In the genomic region with DNA sequence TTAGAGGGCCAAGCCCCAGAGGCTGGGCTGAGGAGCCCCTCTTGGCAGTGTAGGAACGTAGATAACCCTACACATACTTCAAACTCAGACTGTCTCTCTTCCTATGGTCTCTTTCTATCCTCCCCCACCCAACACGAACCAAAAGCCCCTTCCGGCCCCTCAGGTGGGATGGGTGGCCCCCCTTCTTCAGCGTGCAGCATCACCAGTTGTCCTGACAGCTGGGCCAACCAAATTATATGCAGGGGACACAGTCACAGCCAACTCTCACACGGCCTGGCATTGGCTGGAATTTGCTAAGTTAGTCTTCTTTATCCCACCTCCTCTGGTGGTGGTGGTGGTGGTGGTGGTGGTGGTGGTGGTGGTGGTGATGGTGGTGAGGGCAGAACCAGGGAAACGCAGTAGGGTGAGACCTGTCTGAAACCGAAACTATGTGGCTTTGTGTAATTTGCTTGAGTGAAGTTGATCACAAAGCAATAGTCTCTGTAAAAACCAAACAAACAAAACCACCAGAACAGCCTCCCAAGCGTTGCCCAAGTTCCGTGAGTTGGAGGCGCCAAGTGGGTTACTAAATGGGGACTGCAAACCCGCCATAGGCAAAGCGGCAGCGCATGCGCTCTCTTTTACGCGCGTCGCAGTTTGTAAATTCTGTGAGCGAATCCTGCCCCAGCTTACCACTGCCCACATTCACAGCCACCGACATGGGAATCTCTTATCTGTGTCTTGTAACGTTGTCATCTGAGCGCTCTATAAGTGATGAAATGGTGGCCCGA, we compare ENCODE assay signal across 7 mouse cellular contexts. TPM values are rescaled to one million over a fixed set of nuclear protein-coding genes. Genes with fewer than 3 reads are reported as not detected.
DNase-seq lines count a peak whose midpoint lies in the region; ATAC-seq and TF ChIP-seq lines count a peak whose summit lies in the region.

No protein-coding gene starts in this region.

- peak overlapping the region; percentile 22; the same call in 1 of the 2 replicates for H3K4me3 ChIP-seq in spleen, adult 2 months (ENCODE audit: extremely low read depth, insufficient read depth, insufficient read length)
- H3K4me3 ChIP-seq in embryonic facial prominence, embryonic 15.5 days (replicated peaks), result peak overlapping the region; percentile 22; the same call in 1 of the 2 replicates
- peak overlapping the region; percentile 20 for H3K4me3 ChIP-seq in limb, embryonic 13.5 days
- H3K4me3 ChIP-seq in midbrain, postnatal 0 days (ENCODE audit: low read depth, low read length), result no peak overlapping the region

- no peaks in the 10 kb centered on the region for H3K27me3 ChIP-seq in spleen, adult 2 months (ENCODE audit: control insufficient read depth, insufficient read depth, low read length)
- H3K27me3 ChIP-seq in embryonic facial prominence, embryonic 15.5 days, result peaks cover 41% of the 10 kb centered on the region
- peaks cover 63% of the 10 kb centered on the region for H3K27me3 ChIP-seq in limb, embryonic 13.5 days
- H3K27me3 ChIP-seq in midbrain, postnatal 0 days (ENCODE audit: insufficient read depth, low read length), result peaks cover 7% of the 10 kb centered on the region

- H3K36me3 ChIP-seq in spleen, adult 2 months (ENCODE audit: control insufficient read depth, insufficient read depth, low read length), result no peaks in the 10 kb centered on the region
- H3K36me3 ChIP-seq in embryonic facial prominence, embryonic 15.5 days, result no peaks in the 10 kb centered on the region
- H3K36me3 ChIP-seq in limb, embryonic 13.5 days, result no peaks in the 10 kb centered on the region
- H3K36me3 ChIP-seq in midbrain, postnatal 0 days (ENCODE audit: insufficient read depth, low read length), result no peaks in the 10 kb centered on the region

- ATAC-seq in embryonic facial prominence, embryonic 15.5 days (ENCODE audit: insufficient number of reproducible peaks, low FRiP score, low TSS enrichment, low read depth), result no peak
- ATAC-seq in limb, embryonic 13.5 days (ENCODE audit: low FRiP score, low read depth), result no peak
- no peak for ATAC-seq in midbrain, postnatal 0 days (ENCODE audit: low FRiP score)

- H3K9ac ChIP-seq in embryonic facial prominence, embryonic 15.5 days, result no peak overlapping the region
- H3K9ac ChIP-seq in limb, embryonic 13.5 days, result no peak overlapping the region
- no peak overlapping the region for H3K9ac ChIP-seq in midbrain, postnatal 0 days (replicated peaks; ENCODE audit: low read length, poor library complexity, severe bottlenecking)

- H3K27ac ChIP-seq in spleen, adult 2 months (ENCODE audit: insufficient read depth, low read length), result peak overlapping the region; percentile 20
- H3K27ac ChIP-seq in embryonic facial prominence, embryonic 15.5 days (replicated peaks), result no peak overlapping the region
- H3K27ac ChIP-seq in limb, embryonic 13.5 days, result no peak overlapping the region
- no peak overlapping the region for H3K27ac ChIP-seq in midbrain, postnatal 0 days (ENCODE audit: low read depth, low read length)

- WGBS in spleen, adult 2 months, result 19% methylated on average over 23 of the region's 23 CpGs
- WGBS in embryonic facial prominence, embryonic 15.5 days, result 32% methylated on average over 23 of the region's 23 CpGs
- WGBS in limb, embryonic 13.5 days, result 25% methylated on average over 23 of the region's 23 CpGs
- WGBS in midbrain, postnatal 0 days, result 40% methylated on average over 23 of the region's 23 CpGs

- H3K4me2 ChIP-seq in embryonic facial prominence, embryonic 15.5 days (replicated peaks), result peak overlapping the region; percentile 39
- H3K4me2 ChIP-seq in limb, embryonic 13.5 days (replicated peaks), result peak overlapping the region; percentile 49
- H3K4me2 ChIP-seq in midbrain, postnatal 0 days (ENCODE audit: low read depth, low read length, poor library complexity, severe bottlenecking), result peak overlapping the region; percentile 36

- H3K4me1 ChIP-seq in spleen, adult 2 months (ENCODE audit: control insufficient read depth, insufficient read depth, insufficient read length), result peaks cover 4% of the 10 kb centered on the region; the same call in 1 of the 2 replicates
- H3K4me1 ChIP-seq in embryonic facial prominence, embryonic 15.5 days, result peaks cover 10% of the 10 kb centered on the region; the same call in 1 of the 2 replicates
- peaks cover 4% of the 10 kb centered on the region; the same call in 1 of the 2 replicates for H3K4me1 ChIP-seq in limb, embryonic 13.5 days
- H3K4me1 ChIP-seq in midbrain, postnatal 0 days (ENCODE audit: insufficient read depth, low read length), result no peaks in the 10 kb centered on the region; the same call in 1 of the 2 replicates

- H3K9me3 ChIP-seq in embryonic facial prominence, embryonic 15.5 days (replicated peaks), result no peaks in the 10 kb centered on the region
- no peaks in the 10 kb centered on the region for H3K9me3 ChIP-seq in limb, embryonic 13.5 days
- no peaks in the 10 kb centered on the region for H3K9me3 ChIP-seq in midbrain, postnatal 0 days (ENCODE audit: low read length)

- TF ChIP-seq CTCF in spleen, adult 2 months (IDR thresholded peaks at IDR 0.05; ENCODE audit: extremely low read depth, insufficient read depth, insufficient read length, insufficient replicate concordance), result no peak
- TF ChIP-seq CTCF in midbrain, postnatal 0 days (IDR thresholded peaks at IDR 0.05), result no peak

- no peak for TF ChIP-seq POLR2A in spleen, adult 2 months (IDR thresholded peaks at IDR 0.05; ENCODE audit: low read depth, low read length)

- DNase-seq in spleen, adult 2 months (ENCODE audit: low read depth in 1 of 2, low spot score in 2 of 2), result peak; percentile 32 to 45
- DNase-seq in spleen, postnatal 4 days (ENCODE audit: low spot score in 2 of 2), result no peak
- no peak for DNase-seq in midbrain, postnatal 0 days (ENCODE audit: low spot score)
- DNase-seq in cerebellum, postnatal 10 days, result no peak
- DNase-seq in kidney, postnatal 14 days, result no peak

RNA-seq across cellular contexts. Expression of a gene that starts 24.1 kb away (rescaled TPM):
- 63.3 and 86.6 TPM in 2 replicates for polyA plus RNA-seq in spleen, adult 2 months (2012; rRNA removed)
- 14.5 and 18.4 TPM in 2 replicates for polyA plus RNA-seq in embryonic facial prominence, embryonic 15.5 days (2015; fragmentation: Nextera tagmentation; extraction: Ambion mirVana)
- 10.6 and 11.7 TPM in 2 replicates for polyA plus RNA-seq in limb, embryonic 13.5 days (2015; fragmentation: Nextera tagmentation; extraction: Ambion mirVana)
- 8.9 and 18.6 TPM in 2 replicates for total RNA-seq in midbrain, postnatal 0 days (2014; rRNA removed)
- 16.8 and 18.8 TPM in 2 replicates for polyA plus RNA-seq in midbrain, postnatal 0 days (2015; fragmentation: Nextera tagmentation; extraction: Ambion mirVana)

RNA-seq across cellular contexts. Expression of a gene that starts 50.6 kb away (rescaled TPM):
- polyA plus RNA-seq in spleen, adult 2 months (2012; rRNA removed), result 8.4 and 9.4 TPM in 2 replicates
- 30.6 and 33.9 TPM in 2 replicates for polyA plus RNA-seq in embryonic facial prominence, embryonic 15.5 days (2015; fragmentation: Nextera tagmentation; extraction: Ambion mirVana)
- 31.0 and 34.9 TPM in 2 replicates for polyA plus RNA-seq in limb, embryonic 13.5 days (2015; fragmentation: Nextera tagmentation; extraction: Ambion mirVana)
- 41.9 and 48.4 TPM in 2 replicates for total RNA-seq in midbrain, postnatal 0 days (2014; rRNA removed)
- 50.6 and 55.2 TPM in 2 replicates for polyA plus RNA-seq in midbrain, postnatal 0 days (2015; fragmentation: Nextera tagmentation; extraction: Ambion mirVana)

Comparison
In these comparisons a context has a peak if more than half of its experiments do, and no peak if none do; other contexts are left out.
1. DNase-seq: peak in spleen, adult 2 months (2 of 2); none in spleen, postnatal 4 days (0 of 2), midbrain, postnatal 0 days (single experiment), cerebellum, postnatal 10 days (0 of 2) and kidney, postnatal 14 days (single experiment).
2. Peak in every context shown above with its lines, with median percentiles within 50 percentile points of each other: H3K4me2 ChIP-seq.